Mouse (Mus musculus) sigmoid colon, adult 10 weeks (tissue): ENCODE measurements around the gene Duoxa1. TPM values are rescaled to one million over a fixed set of nuclear protein-coding genes. Genes with fewer than 3 reads are reported as not detected.

Source experiments
- polyA plus RNA-seq: library from polyadenylated mRNA; stranded (reverse); fragments of 350-450 nt; fragmentation: Illumina TruSeq; extraction: RNeasy Lipid Tissue Mini Kit (QIAGEN cat#74804); gene quantifications from one replicate; pipeline ENCODE4 v1.2.3, GENCODE M21; 2014; ENCODE audit warnings: low read depth, low replicate concordance

The Duoxa1 gene
- polyA plus RNA-seq: not detected

DNA sequence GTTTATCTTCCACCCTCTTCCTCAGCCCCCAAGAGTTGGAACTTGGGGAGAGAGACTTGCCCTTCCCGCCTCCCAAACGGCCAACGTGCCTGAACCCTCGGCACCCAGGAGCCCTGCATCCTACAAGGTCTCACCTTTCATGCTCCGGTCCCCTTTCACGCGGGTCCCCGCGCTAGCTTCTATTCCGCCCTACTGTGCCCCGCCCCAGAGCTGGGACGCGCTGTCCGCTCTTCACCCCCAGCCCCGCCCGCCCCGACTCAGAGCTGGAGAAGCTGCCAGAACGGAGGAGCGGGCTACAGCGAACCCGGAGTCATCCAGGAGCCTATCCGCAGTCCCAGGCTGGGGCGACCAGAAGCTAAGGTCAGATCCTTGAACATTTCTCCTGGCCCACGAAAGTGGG is at the start of gene Duoxa1:
TSS of gene Duoxa1 (minus strand) at position 195 of the 400 bp plus-strand sequence.

GRCm38 (mm10) chr2:122315372-122315771 is 1.8 kb upstream of the Duoxa1 start, which contains the start of gene Duox1:
Gene Duox1, plus strand, starts transcription at chr2:122315672.

GRCm38 (mm10) chr2:122298596-122299490 is 14.7 kb downstream of the Duoxa1 start, which contains the start of gene Duoxa2:
Gene Duoxa2, plus strand, starts transcription at chr2:122298900.

GRCm38 (mm10) chr2:122298096-122298499 is 15.4 kb downstream of the Duoxa1 start, which contains the start of gene Duox2:
Gene Duox2, minus strand, starts transcription at chr2:122298449.

Other genes with a start within 250 kb of the Duoxa1 start
- 10.8 TPM for gene Spg11, start 195.3 kb downstream of the Duoxa1 start, polyA plus RNA-seq
- 3,491 TPM for gene B2m, start 166.0 kb downstream of the Duoxa1 start, polyA plus RNA-seq
- not detected for gene Trim69, start 153.0 kb downstream of the Duoxa1 start, polyA plus RNA-seq
- gene Patl2, start 127.5 kb downstream of the Duoxa1 start, polyA plus RNA-seq: not detected
- gene Terb2, start 127.5 kb downstream of the Duoxa1 start, polyA plus RNA-seq: not detected
- gene Sord, start 79.0 kb downstream of the Duoxa1 start, polyA plus RNA-seq: 120 TPM
- gene Duox2, start 15.3 kb downstream of the Duoxa1 start, polyA plus RNA-seq: 13.0 TPM
- gene Duoxa2, start 14.8 kb downstream of the Duoxa1 start, polyA plus RNA-seq: 1.7 TPM
- not detected for gene Duox1, start 1.9 kb upstream of the Duoxa1 start, polyA plus RNA-seq
- not detected for gene Shf, start 55.4 kb upstream of the Duoxa1 start, polyA plus RNA-seq
- gene Slc28a2, start 112.7 kb upstream of the Duoxa1 start, polyA plus RNA-seq: 4.6 TPM
- gene Gm14085, start 171.2 kb upstream of the Duoxa1 start, polyA plus RNA-seq: 0.19 TPM